Mouse (Mus musculus) adrenal gland, postnatal 25 days (tissue): Measurements from ENCODE around the gene Mto1. TPM values are rescaled to one million over a fixed set of nuclear protein-coding genes. Genes with fewer than 3 reads are reported as not detected.
"Not testable (repeated sequence)": the region's sequence is repeated elsewhere in the genome, so short reads cannot be mapped to it uniquely, and the experiment has no call there.

Experiments
- DNase-seq: peaks from one replicate; pipeline ENCODE4 v3.0.0; 2021; ENCODE audit warnings: mixed read lengths
- microRNA-seq, 2 experiments: library from miRNA; unstranded; fragments of <30 nt; microRNA quantifications; one replicate each; pipeline ENCODE4 v1.2.0; 2021
- total RNA-seq: library from RNA; stranded (reverse); gene quantifications from 2 replicates; pipeline ENCODE4 v1.2.3, GENCODE M21; 2021

The Mto1 gene
- total RNA-seq, 1 experiment from 2014 or later: 35.8 TPM

DNA sequence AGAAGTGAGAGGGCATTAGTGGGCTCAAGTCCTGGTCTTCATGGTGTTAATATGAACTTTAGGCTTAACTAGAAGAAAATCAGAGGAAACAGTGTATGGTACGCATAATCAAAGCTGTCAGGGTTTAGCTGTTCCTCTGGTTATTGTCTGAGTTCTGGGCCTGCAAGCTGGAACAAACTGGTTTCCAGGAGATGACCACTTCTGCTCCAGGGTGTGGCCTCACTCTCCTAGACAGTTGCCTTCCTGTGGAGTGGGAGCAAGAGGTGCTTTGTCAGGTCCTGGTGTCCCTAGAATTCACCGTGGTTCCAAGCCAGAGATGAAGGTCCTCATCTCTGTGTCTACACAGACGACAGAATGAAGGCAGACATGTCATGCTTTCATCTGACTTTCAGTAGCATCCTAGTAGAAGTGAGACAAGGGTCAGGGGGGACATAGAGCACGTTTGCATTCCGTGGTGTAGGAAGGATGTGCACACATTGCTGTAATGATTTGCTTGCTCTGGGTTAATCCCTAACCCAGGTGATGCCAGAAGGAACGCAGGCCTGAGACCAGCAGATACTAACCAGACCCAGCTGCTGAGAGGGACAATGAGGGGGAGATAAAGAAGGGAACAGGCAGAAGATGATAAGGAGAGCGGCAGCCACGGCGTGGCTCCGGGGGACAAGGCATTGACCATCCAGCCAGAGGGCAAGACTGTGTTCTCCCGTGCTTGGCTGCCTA is 58.2 kb downstream of the Mto1 start:
- DNase-seq: no peak

DNA sequence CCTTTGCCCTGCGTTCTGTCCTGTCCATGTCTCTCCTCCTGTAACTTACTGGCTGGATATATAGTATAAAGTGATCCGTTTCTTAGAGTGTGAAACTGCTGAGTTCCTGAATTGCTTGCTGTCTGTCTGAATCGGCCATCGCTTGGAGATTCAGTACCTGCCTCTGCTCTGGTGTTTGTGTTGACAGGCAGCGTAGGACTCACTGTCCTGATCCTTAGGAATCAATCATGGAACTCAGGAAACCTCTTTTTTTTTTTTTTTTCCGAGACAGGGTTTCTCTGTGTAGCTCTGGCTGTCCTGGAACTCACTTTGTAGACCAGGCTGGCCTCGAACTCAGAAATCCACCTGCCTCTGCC is 58.7 kb downstream of the Mto1 start:
- no peak for DNase-seq

DNA sequence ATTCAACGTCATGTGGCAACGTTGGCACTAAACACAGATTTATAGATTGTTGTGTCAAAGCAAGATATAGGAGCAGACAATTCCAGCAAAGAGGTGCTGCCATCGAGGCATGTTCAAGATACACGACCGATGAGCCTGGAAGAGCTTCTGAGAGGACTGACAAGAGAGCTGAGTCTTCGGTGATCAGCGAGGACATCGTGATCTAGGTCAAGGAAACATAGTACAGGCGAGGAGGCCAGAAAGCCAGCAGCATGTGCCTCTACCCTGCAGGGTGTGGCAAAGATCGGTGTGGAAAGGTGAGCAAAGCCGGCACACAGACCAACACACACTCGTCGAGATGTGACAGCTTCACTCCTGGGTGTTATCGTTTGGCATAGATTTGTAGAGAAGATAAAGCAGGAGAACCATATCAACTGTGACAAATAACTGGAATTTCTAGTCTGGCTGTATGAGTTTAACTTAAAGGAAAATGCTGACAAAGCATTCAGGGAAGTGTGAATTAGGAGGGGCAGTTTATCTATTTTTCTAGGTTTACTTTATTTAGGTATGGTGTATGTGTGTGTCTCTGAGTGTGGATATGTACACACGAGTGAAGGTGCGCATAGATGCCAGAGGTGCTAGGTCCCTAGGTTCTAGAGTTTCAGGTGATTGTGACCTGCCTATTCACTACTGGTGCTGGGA is 60.2 kb downstream of the Mto1 start:
- peak; percentile 18 for DNase-seq

DNA sequence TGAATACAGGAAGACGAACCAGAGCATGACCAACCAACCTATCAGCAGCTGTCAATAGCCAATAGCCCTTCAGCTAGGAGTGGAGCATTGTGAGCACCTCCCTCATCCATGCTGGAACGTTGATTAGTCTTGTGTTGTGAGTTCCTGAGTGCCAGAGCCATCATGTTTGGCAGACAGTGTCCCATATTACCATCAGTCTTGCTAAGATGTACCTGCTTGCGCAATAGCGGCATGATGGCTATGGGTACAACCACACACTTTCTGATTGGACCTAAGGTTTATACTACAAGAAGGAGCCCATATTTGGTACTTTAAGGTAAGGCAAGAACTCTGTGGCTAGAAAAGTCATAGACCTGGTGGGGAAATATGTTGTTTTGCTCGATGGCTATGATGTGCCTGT is 63.7 kb downstream of the Mto1 start:
- no peak for DNase-seq

DNA sequence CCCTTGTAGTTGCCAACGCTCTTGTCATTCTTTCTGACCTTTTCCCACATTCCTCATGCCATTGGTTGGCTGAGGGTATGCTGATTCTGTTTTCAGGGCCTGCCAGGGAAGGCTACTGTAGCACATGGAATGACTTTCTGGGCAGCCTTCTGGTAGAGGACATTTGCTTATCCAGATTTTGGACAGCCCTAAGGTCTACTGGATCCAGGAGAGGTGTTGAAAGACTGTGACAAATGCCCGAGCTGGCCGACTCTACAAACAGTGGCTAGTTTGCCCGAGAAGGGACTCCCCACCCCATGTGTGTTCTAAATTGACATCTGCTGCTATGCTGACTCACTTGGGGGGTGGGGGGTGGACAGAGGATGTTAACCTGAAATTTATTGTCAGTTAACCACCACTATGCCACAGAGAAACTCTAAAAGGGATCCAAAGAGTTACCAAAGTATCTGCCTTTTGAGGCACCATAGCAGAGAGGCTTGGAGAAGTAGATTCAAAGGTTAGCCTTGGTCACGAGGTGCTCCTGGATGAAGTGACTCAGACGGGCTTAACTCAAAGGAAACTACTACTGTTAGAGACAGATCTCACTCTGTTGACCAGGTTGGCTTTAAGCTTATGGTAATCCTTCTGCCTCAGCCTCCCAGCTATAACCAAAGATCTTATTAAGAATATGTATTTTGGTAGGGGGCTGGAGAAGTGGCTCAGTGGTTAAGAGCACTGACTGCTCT is 65.9 kb downstream of the Mto1 start:
- peak; percentile 7 for DNase-seq

DNA sequence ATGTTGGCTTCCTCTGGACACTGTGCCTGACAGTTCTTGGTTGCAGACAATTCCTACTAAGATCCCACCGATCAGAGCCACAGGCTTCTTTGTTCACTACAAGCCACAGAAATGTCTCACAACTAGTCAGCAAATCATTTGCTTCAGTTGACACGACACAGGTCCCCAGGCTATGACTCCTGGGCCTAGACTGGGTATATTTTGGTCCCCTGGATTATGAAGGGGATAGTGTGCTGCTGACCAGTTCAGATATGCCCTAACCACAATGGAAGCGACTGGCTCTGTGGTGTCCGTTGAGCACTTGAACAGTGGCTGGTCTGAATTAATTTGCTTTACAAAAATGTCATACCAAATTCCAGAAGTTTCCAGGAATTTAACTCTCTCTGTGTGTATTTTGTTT is 66.7 kb downstream of the Mto1 start:
- no peak for DNase-seq

DNA sequence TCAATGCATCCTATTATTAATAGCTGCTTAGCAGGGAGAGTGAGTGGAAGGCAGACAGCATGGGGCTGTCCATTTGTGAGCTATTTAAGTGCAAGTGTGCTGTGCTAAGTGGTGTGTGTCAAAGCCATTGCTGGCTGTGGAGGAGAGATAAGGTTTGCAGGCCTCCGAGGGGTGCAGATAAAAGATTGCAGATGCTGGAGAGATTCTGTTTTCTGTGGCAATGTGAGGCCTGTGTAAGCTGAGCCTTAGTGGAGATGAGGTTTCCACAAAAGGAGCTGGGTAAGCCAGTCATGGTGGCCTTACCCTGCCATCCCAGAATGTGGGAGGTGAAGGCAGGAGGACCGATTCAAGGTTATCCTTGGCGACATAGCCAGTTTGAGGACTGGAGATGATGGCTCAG is 68.1 kb downstream of the Mto1 start:
- DNase-seq: no peak

DNA sequence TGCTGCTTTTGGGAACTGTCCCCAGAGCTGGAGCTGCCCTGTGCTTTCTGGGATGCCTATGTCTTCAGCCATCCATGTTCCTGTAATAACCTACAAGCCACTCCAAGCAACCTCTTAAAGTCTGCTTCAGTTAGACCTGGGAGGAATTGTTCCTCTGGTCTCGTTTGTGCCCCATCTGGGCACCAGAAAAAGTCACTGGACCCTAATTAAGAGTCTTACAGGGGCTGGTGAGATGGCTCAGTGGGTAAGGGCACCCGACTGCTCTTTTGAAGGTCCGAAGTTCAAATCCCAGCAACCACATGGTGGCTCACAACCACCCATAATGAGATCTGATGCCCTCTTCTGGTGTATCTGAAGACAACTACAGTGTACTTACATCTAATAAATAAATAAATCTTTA is 69.2 kb downstream of the Mto1 start:
- DNase-seq: not testable (repeated sequence)

DNA sequence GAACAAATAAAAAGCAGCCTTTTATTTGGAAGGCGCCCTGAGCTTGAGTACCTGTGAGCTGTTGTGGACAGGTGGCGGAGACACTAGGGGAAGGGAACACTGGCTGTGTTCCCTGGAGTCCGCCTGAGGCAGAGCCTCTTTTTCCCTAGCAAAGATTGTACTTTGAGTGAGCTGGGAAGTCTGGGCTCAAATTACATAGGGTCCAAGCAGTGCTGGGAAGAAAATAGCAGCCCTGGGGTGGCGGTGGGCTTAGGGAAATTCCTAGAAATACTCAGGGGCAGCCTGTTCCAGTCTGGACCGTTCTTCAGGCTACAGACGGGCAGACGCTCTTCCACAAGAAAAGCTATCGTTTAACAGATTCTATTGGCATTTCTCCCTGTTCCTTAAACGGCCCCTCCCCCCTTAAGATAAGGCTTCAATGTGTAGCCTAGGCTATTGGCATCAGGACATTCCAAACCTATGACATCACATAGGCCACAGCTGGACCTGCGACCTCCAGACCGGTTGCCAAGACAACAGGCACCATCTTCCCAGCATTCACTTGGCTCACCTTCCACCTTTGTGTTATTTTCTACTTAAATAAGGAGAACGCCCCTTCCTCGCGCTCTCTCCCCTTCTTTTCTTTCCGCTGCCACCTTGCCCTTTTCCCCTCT is 72.2 kb downstream of the Mto1 start:
- peak; percentile 24 for DNase-seq

DNA sequence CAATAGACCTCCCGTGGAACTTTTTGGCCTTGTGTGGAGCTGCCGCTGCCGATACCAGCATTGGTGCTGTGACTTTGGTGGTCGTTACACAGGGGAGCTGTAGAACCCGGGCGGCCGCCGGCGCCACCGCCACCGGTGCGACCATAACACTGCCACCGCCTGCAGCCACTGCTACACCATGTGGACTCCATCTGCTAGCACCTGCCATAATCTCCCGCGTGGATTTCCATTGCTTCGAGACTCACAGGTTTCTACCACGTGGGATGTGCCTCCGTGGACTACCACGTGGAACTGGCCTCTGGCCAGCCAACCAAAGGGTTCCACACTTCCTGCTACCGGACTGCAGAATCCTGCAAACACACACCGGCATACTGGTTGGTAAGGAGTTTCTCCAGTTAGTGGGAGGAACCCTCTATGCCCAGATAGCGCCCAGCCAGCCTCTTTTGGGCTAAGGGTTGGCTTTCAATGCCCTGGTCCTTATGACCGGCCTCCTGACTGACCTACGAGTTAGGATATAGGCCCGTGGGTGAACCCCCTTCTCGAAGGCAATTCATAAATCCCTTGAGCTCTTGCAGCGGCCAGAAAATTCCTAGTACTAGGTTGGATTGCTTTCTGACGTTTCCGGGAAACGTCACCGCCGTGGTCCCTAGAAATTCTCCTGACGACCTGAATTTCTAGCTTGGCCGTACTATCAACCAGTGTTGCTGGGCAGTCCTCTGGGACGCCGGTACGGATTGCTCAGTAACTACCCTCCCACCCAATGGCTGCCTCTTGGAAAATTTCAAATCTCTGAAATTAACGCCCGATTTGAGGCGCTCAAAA is 73.0 kb downstream of the Mto1 start:
- DNase-seq: peak; percentile 58

DNA sequence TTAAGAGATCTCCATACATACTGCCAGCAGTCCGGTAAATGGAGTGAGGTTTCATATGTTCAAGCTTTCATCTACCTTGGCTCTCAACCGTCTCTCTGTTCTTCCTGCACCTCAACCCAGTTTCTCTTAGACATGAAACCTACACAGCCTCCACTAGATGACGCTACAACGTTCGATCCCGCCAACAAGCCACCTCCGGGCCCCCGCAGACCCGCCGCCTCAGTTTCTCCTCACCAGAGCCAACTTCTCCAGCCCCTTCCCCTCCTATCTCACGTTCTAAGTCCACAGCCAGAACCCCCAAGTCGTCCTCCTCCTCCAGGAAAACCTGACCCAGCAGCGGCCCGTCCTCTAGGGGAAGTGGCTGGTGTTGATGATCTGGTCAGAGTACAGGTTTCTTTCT is 73.7 kb downstream of the Mto1 start:
- DNase-seq: peak; percentile 20

Small RNAs within 50 kb of the gene (microRNA-seq; reads per million reads assigned to microRNA genes)
- gene Gm26377: 0.34 to 0.71 reads per million in 2 experiments

Other genes with a start within 250 kb of the Mto1 start
- gene Gsta1, start 217.6 kb upstream of the Mto1 start, total RNA-seq: 1.1 TPM in 1 of 2 replicates, not detected in the other
- not detected in 2 replicates for gene Gm3776, start 191.1 kb upstream of the Mto1 start, total RNA-seq
- gene Gm10639, start 158.3 kb upstream of the Mto1 start, total RNA-seq: not detected in 2 replicates
- not detected in 2 replicates for gene Omt2a, start 133.4 kb upstream of the Mto1 start, total RNA-seq
- not detected in 2 replicates for gene Omt2b, start 120.6 kb upstream of the Mto1 start, total RNA-seq
- 4.2 and 10.3 TPM in 2 replicates for gene Gsta2, start 92.4 kb upstream of the Mto1 start, total RNA-seq
- gene Dppa5a, start 80.0 kb upstream of the Mto1 start, total RNA-seq: not detected in 2 replicates
- gene Ooep, start 69.5 kb upstream of the Mto1 start, total RNA-seq: not detected in 2 replicates
- gene Ddx43, start 52.4 kb upstream of the Mto1 start, total RNA-seq: not detected in 2 replicates
- gene Cgas, start 5.0 kb upstream of the Mto1 start, total RNA-seq: 1.1 and 1.6 TPM in 2 replicates
- not detected in 2 replicates for gene Gm17324, start 578 bp downstream of the Mto1 start, total RNA-seq
- 6,460 and 8,956 TPM in 2 replicates for gene Eef1a1, start 40.9 kb downstream of the Mto1 start, total RNA-seq
- 10.6 and 16.7 TPM in 2 replicates for gene Slc17a5, start 139.8 kb downstream of the Mto1 start, total RNA-seq
- 0.29 and 0.36 TPM in 2 replicates for gene Cd109, start 167.3 kb downstream of the Mto1 start, total RNA-seq